Mouse (Mus musculus) gastrocnemius, postnatal 25 days (tissue): ENCODE measurements around the gene Rab3gap2. TPM values are rescaled to one million over a fixed set of nuclear protein-coding genes. Genes with fewer than 3 reads are reported as not detected.

Experiments
- DNase-seq: peaks from one replicate; pipeline ENCODE4 v3.0.0; 2022
- long read RNA-seq, 2 experiments: library from polyadenylated mRNA; stranded (forward); transcript quantifications; one replicate each; pipeline ENCODE4 v2.0.0; 2021
- total RNA-seq, 2 experiments: library from RNA; stranded (reverse); gene quantifications; 1 replicate in 1 of 2; 2 replicates in 1 of 2; pipeline ENCODE4 v1.2.3; 2021

Gene Rab3gap2
- 10 to 100 TPM; 15.8 to 16.3 TPM for total RNA-seq
- long read RNA-seq, experiment 1, full-length matches to known transcripts: 2 of 7 reads
- long read RNA-seq, experiment 1, partial matches to known transcripts: 3 of 7 reads
- long read RNA-seq, experiment 1, other reads (novel, unspliced or antisense): 2 of 7 reads
- long read RNA-seq, experiment 2, full-length matches to known transcripts: 10 of 14 reads
- long read RNA-seq, experiment 2, partial matches to known transcripts: 3 of 14 reads
- long read RNA-seq, experiment 2, other reads (novel, unspliced or antisense): 1 of 14 reads

DNA sequence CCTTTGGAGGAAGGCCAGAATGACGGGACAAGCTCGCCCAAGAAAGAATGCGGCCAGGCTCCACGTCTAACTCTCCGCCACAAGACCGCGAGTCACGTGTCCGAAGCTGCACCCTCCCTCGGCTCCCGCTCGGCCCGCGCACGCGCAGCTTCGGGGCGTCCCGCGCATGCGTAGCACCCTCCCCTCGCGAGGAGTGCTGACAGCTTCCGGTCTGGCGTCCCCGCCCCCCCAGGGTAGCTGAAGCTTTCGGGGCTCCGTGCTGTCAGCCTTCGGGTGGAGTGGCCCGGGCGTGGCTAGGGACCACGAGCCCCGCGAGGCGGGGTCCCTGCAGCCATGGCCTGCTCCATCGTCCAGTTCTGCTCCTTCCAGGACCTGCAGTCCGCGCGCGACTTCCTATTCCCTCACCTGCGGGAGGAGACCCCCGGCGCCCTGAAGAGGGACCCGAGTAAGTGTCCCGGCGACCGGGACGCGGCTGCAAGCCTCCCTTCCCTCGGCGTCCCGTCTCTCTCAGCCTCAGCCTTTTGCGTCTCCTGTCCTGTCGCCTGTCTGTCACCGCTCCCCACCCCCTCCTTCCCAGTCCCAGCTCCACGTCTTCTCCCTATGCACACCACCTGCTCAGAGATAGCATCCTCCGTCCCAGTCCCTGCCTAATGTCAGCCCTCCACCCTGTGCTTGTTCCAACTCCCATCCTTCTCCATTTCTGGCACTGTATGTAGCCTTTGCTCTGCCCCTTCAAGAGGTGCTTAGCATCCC lies at the start of gene Rab3gap2:
TSS of gene Rab3gap2 (plus strand) at position 209 of the 753 bp plus-strand sequence.
- peak; percentile 99 for DNase-seq

DNA sequence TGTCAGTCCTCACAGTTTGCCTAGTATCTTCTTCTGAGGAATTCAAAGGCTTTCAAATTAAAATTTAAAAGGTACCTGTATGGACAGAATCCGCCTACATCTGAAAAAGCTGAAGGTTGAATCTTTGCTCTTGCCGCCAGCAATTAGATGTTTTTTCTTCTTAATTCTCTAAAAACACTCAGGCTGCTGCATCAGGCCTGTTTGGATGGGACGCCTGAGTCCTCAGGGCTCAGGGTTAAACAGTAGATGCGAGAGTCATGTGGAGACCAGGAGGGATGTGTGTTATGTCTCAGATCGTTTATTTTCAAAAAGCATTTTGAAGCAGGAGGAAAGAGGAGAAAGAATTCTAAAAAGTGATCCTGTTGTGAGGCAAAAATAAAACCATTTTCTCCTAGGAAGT lies 30.3 kb upstream of the Rab3gap2 start:
- DNase-seq: no peak

DNA sequence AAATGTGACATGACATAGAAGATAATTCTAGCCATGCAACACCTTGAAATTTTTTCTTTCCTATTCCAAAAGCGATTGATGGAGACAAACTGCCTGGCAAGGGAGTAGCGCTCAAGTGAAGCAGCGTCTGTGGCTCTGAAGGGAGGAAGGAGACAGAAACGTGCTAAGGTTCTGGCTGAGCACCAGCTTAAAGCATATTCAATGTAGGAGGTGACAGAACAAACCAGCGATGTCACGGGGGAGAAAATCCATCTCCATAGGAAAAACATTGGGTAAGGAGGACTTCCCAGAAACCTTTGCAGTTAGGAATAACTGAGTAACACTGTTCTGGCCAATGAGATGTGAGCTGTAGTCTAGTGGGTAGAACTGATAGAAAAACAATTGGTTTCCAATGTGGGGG lies 26.1 kb upstream of the Rab3gap2 start:
- DNase-seq: no peak

DNA sequence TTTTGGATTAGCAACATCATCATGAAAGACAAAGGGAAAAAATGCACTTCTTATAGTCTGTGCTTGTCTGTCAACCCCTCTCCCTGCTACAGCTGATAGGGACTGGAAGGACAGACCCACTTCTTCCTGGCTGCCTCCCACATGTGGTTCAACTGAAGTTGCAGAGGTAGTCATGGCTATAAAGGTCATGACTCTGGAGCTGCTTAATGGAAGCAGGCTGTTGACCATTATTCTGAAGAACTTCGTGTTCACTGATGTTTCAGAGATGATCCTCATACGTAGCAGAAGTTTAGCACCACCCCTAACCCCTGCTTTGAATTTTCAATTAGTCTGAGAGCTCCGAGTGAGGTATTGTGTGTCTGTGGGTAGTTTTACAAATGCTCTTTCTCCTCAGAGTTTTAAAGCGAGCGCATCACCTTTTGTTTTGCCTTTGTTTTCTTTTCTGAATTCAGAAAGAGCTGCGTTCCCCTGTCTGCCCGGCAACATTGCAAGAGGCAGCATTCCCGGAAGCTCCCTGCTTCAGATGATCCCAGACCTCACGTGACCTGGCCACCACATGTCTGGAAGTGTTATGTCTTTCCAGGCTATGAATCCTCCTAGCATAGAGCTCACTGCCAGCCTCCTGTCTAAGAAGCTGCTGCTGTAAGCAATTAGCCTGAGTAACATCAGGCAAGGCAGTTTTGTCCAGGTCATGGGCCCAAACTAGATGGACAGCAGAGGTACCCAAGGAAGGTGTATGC lies 20.2 kb upstream of the Rab3gap2 start:
- peak; percentile 25 for DNase-seq

DNA sequence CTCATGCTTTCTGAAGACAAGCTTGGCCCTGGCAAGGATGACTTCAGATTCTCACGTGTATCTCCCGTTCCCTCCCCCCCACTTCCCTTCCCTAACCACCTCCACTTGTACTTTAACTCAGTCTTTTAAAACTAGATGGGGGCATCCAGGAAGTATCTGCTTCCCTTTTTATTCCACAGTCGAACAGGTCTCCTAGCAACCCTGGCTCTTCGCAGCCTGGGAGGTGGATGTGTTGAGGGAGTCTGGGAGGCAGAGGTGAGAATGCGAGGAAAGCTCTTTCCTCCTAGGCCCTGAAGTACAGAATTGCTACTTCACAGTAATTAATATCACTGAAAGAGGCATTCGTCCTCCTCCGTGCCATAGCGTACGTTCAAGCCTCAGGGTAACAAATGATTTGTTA lies 18.4 kb upstream of the Rab3gap2 start:
- DNase-seq: no peak

DNA sequence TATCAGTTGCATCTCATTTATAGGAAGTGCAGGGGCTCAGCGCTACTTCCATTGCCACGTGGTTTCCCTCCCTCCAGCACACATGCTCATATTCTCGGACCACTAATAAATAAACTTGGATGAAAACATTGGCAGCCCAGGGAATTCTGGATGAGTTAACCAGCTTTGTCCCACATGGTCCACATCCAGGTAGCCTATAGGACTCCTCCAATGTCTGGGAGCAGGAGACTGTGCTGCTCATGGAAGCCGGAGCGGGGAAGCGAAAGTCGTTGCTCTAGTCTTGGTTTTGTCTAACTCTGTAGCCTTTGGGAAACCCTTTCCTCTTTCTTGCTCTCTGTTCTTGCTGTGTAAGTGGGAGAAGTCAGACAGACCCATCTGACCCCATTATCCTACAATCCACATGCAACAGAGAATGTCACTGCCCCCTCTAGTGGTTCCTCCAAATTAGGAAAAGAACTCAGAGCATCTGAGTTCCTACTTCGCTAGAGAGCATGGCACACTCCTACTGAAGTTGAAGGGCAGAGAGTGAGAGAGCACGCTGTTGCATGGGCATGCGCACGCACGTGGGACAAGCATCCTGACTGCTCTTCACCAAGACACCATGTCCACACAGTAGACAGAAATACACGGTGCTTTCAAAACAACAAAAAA lies 16.7 kb upstream of the Rab3gap2 start:
- DNase-seq: no peak

DNA sequence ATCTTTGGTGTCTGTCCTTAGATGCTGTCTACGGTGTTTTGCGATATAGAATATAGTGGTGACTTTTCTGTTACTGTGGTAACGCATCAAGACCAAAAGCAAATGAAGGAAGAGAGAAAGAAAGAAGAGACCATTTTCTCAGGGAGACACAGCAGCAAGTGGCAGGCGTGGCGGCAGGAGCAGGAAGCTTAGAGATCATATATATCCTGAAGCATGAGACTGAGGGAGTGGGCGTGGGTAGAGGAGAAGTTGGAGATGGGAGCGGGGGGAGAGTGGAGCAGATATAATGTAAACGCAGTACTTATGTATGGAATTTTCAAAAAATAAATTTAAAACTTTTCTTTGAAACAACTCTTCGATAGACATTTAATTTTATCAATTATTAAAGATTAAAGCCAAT lies 14.0 kb upstream of the Rab3gap2 start:
- DNase-seq: no peak

DNA sequence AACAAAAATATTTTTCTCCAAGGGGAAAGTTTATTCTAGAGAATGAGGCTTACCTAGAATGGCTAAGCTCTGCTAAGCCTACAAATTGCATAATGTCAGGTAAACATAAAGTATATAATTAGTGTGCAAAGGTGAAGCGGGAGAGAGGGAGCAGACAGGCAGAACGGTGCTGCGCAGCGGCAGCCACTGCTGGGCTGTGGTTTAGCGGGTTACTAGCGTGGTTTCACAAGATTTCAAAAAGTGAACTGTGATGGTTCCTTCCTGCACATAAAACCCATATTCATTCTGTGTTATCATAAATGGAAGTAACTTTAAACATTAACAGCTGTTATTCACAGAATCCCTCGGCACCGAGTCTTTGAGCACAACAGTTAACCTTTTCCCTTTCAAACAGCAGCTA lies 11.8 kb upstream of the Rab3gap2 start:
- no peak for DNase-seq

DNA sequence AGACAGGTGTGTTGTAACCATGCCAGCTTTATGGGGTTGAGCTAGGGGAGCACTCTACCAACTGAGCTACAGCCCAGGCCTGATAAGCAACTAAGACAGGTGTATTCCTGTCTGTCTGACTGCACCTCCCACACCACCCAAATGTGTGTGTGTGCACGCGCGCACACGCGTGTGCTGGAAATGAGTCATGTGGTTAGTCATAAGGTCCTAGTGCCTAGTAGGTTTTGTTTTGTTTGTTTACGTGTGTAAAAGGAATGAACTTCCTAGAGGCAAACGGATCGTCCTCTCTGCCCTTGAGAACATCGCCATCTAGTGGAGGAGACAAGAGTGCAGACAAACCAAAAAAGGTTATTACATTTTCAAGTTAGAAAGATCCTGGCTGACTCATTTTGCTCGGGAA lies 10.4 kb upstream of the Rab3gap2 start:
- no peak for DNase-seq

DNA sequence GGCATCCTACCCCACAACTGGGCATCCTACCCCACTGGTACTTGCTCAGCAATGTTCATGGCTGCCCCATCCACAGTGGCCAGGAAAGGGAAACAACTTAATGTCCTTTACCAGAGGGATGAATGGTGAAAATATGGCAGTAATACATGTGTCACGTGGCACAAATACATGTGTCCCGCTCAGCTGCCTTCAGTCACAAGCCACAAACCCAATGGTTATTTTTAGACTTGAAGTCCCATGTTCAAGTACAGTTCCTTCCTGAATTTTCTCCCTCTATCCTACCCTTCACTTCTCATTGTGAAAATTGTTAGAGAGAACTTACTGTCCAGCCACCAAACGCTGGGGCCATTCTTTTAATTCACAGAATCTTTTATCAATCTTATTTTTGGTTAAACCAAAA lies 7.6 kb upstream of the Rab3gap2 start:
- DNase-seq: no peak

DNA sequence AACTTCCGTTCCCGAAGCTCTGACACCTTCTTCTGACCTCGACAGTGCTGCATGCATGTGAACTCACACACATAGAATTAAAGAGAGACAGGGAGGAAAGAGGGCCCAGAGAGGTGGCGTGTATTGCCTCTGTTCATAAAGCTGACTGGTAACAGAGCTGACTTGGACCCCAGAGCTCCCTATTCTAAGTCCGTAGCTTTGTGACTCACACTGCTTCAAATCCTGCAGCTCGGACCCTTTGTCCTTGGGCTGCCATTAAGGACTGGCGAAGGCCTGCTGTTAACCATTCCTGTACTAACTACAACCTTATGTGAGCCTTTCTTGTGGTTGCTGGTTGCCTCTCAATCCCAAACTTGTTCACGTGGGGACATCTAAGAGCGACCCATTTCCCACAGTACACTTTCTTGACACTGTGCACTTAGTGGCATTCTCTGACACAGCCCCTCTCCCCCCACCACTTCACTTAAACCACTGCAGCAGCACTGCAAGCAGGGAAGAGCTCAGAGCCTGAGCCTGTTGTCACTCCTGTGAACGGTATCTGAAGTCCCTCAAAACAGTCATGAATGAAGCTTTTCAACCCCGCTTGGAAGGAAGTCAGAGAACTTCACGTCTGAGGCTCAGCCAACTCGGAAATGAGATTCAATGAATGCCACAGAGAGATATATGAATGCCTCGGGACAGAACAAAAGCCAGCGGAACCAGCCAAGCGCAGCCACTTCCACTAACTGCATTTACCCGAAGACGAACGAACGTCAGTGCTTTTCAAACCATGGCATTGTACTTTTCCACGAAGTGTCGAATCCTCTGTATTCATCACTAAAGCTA lies 3.1 kb upstream of the Rab3gap2 start:
- DNase-seq: no peak

DNA sequence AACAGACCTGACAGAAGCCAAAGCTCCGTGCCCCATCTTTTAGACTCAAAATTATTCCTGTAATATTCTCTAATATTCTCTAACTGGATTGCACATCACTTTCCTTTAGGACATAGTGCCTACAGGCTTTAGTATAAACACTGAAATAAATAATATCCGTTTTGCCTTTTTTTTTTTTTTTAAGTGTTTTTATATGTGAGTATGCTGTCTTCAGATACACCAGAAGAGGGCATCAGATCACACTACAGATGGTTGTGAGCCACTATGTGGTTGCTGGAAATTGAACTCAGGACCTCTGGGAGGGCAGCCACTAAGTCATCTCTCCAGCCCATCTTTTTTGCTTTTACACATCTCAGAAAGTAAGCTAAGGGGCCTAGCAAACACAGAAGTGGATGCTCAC lies 1.9 kb upstream of the Rab3gap2 start:
- no peak for DNase-seq

DNA sequence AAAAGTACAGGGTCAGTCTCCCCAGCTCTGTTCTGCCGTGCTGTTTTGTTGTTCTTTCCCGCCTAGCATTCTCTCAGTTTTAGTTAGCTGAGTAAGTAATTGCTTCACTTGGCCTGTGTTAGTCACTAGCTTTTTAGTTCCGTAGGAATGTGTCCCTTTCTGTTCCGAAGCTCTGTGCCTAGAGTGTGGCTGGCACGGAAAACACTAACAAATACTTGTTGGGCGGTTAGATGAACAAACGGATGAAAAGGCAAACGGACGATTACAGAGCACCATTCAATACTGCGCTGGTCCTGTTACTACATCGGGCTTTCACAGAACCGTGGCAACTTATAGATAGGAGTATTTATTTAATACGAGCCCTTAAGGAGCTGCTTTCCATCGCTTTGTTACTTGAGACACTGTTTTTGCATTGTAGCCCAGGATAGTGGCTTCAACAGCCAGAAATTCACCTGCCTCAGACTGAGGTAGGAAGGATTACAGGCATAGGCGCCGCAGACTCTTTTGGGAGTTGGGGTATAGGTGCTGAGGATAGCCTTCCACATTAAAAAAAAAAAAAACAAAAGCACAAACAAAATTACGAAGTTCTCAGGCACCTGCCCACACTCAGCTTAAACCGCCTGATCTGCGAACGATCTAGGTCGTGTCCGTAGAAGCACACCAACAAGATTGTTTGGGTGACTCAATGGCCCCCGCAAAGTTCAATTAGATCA lies 565 bp upstream of the Rab3gap2 start:
- DNase-seq: no peak

DNA sequence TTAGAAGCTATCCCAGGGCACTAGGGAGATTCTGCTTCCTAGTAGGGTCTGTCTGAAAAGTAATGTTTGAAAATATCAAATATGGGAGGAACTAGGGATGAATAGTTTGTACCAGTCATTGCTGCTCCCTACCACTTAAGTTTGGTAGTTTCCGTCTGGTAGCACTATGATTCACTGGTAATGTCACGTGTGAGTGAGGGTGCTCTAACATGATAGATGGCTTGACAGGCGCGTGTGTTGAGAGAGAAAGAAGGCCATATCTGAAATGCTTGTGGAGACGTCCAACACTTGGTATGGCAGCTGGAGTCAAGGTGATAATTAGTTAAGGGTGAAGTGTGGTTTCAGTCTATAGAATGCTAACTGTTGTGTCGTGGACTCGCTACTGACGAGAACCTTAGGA lies 1.2 kb downstream of the Rab3gap2 start:
- DNase-seq: no peak

DNA sequence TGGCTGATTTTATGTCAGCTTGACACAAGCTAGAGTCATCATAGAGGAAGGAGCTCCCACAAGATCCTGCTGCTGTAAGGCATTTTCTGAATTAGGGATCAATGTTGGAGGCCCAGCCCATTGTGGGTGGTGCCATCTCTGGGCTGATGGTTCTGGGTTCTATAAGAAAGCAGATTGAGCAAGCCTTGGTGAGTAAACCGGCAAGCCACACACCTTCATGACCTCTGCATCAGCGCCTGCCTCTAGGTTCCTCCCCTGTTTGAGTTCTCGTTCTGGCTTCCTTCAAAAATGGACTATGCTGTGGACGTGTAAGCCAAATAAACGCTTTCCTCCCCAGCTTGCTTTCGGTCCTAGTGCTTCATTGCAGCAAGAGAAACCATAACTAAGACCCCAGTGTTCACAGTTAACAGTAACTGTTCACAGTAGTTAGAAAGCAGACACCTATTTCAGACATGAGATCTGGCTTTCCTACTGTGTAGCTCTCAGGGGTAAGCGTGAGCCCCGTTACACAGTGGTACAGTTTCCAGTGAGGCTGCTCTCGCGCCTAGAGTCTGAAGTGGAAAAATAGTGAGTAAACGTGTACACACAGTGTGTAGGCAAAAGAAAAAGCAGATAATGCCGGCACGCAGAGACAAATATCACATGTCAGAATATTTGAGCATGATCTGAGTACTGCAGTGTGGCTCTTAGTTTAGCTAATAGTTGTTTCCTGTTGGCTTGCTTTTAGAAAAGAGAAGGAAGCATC lies 4.1 kb downstream of the Rab3gap2 start:
- no peak for DNase-seq

DNA sequence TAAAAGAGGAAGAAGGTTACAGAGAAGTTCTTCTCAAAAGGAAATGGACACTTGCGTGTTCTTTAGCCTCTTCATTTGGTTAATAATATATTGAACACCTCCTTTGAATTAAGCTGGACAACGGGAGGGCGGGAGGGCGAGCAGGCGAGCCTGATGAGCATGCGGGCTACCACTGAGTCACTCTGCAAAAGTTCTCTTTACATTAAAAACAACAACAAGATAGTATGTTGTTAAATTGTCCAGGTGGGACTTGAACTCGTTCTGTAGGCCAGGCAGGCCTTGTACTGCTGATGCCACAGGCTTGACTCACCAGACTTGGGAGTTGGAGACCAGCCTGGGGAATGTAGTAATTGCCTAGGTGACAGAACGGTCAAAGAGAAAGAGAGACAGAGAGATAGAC lies 4.8 kb downstream of the Rab3gap2 start:
- DNase-seq: no peak

DNA sequence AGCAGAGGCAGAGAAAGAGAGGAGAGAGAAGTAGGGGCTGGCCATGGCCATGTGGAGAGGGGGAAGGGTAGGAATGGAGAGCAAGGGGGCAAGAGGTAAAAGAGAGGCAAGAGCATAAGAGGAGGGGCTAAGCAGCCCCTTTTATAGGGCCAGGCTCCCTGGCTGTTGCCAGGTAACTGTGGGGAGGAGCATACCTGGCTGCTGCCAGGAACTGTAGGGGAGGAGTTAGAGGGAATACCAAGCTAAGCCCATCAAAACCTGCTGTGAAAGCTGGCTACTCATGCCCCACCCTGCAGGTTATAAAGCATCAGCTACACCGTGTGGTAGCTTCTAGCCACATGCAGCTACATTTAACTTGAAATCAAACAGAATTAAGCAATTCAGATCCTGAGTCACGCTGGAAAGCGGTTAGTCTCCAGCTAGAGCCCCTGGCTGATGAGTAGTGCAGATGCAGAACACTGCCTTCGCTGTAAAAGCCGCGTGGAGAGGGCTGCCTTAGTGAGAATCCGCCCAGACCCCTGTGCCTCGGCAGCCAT lies 5.8 kb downstream of the Rab3gap2 start:
- no peak for DNase-seq

DNA sequence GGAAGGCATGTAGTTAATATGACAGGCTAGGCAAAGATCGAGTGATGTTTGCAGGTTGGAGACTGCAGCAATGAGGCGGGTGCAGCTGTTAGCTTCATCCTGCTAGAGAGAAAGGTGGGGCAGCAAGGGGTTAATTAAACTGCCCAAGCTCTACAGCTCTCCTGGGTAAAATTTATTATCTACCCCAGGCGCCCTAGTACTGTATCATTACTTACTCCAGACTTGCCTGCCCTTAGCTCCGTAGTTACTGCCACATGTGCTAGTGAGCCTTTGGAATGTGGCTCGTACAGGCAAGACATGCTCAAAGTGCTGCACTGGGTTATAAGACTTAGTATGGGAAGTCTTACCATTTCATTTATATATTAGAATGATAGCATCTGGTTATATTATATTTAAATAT lies 12.4 kb downstream of the Rab3gap2 start:
- DNase-seq: no peak

DNA sequence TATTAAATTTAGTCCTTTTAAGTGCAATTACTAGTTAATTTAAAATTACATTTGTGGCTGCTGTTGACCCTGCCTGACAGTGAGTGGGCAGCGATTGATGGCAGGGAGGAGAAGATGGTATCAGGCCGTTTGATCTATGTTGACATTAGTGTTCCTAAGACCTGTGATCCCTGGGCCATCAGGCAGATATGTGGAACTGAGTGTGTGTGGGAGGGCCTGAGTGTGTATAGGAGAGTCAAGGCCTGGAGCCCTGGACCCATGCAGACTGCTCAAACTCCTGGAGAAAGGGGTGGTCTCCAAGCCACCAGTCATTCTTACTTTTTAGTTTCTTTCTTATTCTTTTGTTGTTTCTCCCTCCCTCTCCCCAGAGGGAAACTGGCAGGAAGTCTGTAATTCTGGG lies 12.8 kb downstream of the Rab3gap2 start:
- no peak for DNase-seq

DNA sequence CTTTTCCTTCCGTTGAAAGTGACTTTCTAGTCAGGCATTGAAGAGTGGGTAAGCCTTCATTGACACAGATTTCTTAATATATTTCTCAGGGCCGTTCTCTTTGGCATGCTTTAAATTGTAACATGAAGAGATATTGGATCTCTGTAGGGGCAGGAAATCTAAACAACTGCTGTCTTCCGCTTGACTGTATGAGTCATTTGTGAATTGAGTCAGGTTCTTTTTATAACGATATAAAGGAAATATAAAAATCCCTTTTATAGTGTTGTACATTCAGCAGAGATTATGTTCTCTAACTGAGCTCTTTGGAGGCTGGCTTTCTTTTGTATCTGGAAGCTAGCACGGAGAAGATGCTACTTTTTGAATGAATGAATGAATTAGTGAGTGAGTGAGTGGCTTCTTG lies 14.0 kb downstream of the Rab3gap2 start:
- DNase-seq: no peak
